Mouse (Mus musculus): ENCODE measurements at regions not wholly inside any gene's neighbourhood (a gene's known extent, or its start where the extent isn't known, plus 50 kb on each side); places are given as distances from the start of the nearest gene placed in this dataset.
"Not testable (repeated sequence)": the region's sequence is repeated elsewhere in the genome, so short reads cannot be mapped to it uniquely, and the experiment has no call there.

DNA sequence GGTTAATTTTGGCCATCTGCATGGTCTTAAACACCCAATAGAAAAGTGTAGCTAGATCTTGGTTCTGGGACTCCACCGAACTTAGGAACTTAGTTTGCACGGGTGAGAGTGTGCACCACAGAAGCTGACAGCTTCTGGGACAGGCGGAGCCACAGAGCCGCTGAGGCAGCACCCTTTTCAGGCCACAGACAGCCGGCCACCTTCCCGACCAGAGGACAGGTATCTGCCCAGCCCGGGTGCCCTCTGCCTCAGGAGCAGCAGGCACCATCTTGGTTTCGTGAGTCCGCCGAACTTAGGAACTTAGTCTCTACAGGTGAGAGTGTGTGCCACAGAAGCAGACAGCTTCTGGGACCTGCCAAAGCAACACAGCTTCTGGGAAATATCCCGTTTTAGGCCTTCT, 82.6 kb downstream of the Btbd35f22 start:
- DNase-seq (ENCODE audit: low spot score in 2 of 2), result not testable (repeated sequence)

DNA sequence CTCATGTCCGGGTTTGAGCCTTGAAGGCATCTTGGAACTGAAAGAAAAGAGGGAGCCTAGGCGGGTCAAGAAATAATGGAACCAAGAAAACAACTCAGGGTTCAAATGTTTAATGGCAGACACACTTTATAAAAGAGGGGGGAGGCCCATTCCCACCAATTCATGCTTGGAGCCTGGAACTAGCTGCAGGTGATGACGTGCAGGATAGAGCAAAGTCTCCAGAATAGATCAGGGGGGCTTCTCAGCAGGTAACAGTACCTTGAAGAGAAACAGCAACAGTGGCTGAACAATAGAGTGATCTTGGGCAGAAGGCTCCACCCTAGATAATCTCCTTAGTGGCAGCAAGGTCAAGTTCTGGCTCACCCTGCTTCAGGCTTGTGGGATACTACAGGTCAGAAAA, 100.5 kb downstream of the Btbd35f22 start:
- DNase-seq (ENCODE audit: low spot score in 2 of 2), result peak in 1 of 2 experiments; percentile 2
